Mouse (Mus musculus): ENCODE results near the gene Fyb.

The Fyb gene

DNA sequence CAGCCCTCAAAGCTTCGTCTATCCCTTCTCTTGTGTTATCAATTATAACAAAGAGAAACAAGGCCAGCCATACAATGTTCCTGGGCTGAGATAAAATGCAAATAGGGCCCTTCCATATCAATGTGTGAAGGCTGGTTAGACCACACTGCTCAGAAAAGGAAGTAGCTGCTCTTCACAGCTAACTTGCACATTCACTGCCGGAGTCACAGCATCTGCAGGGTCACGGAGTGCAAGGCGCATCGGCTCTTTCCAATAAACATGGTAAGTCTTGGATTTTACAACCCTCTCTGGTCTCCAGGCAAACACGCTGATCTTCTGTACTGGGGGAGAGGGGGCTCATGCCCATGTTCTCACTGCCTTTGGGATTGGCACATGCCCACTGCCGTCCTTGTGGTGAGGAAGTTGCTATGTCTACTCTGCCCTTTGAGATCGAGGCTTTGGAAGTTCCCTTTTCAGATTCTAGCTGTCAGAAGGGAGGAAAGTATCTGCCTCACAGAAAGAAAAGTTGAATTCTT, at the start of gene Fyb:
Fyb (plus strand) TSS at position 201 of the 515 bp plus-strand sequence.
- no peak for DNase-seq

DNA sequence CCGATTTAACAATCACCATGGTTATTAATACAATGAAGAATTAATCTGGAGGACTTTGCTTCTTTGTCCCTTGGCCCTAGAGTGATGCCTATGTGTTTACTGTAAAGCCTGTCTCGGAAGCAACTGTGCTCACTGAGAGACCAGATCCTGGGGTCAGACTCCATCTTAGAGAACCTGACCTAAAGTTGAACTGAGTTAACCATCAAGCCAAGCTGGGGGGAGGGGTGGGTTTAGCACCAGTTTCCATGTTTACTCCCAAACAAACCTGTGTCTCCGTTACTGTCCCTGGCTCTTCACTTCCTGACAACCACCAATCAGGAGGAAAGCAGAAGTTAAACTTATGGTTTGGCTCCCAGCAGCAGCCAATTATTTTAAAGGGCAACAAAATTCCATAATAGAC, 39.1 kb upstream of the Fyb start:
- DNase-seq = no peak

DNA sequence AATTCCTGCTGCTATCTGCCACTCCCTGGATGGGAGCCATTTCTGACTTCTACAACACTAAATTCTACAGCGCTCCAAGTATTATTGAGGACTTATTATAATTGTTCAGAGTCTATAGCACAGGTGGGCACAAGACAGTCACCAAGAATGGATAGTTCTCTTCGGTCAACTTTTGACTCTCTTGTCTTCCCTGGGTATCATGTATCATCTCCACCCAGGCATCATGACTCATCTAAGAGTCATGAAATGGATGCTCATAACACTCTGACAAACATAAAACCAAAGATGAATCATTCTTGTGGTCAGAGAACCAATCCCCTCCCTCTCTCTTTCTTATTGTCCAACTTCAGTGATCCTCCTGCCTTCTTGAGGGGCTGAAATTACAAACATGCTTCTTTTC, 30.3 kb upstream of the Fyb start:
- no peak for DNase-seq

DNA sequence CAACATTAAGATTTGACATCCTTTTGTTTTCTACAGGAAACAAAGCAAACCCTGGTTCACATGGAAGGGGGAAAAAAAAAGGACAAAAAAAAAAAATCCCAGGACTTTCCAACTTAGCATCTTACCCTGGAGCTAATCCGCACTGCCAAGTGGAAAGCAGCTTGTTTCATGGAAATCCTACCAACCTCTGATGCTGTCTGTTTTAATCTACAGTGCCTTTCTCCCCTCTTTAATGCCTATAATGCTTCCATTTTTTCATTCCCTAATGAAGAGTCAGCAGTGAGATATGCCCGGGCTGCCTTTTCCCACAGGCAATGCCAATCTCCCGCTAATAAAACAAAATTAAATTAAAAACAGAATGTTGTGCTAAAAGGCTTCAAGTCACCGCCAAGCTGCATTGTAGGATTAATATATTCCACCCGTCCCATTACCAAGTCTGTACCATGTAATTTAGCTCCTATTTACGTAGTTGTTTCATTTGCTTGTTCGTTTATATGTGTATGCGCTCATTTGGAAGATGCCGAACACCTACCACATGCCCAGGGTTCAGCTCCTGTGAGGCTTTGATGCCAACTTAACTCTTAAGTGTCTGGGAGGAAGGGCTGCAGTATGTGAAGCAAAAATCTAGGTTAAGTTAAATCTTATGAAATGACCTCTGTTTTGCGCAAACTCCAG, 24.1 kb upstream of the Fyb start:
- DNase-seq = no peak

DNA sequence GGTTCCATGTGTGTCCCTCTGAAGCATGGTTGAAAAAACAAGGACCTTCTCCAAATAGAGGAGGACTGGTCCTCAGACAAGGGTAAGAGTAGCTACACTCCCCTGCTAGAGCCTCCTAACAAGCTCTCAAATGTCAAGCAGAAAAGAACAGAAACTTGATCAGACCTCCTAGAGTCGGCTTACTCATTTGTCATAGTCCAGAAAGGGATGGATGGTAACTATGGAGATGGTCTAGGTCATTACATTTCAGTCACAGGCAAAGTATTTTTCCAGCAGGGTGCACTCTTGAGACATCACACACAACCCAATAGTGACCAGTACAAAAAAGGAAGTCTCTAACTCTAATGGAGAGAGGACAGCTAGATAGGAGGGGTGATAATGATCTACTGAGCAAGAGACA, 21.9 kb upstream of the Fyb start:
- DNase-seq = no peak

DNA sequence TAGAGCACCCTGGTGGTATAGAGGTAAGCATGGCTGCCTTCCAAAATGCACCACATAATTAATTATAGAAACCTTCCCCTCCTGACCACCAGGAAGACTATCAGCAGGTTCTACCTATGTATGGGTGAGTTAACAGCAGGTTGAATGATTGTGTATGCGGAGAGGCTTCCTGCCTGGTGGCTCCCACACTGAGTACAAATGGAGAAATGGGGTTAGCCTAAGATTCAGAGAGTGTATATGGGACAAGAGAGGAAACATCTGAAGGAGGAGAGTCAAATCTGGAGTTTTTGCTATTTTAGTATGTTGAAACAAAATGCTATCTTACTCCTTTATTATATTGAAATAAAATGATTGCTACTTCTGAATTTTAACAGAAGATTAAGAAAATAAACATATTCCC, 5.1 kb upstream of the Fyb start:
- DNase-seq = no peak

DNA sequence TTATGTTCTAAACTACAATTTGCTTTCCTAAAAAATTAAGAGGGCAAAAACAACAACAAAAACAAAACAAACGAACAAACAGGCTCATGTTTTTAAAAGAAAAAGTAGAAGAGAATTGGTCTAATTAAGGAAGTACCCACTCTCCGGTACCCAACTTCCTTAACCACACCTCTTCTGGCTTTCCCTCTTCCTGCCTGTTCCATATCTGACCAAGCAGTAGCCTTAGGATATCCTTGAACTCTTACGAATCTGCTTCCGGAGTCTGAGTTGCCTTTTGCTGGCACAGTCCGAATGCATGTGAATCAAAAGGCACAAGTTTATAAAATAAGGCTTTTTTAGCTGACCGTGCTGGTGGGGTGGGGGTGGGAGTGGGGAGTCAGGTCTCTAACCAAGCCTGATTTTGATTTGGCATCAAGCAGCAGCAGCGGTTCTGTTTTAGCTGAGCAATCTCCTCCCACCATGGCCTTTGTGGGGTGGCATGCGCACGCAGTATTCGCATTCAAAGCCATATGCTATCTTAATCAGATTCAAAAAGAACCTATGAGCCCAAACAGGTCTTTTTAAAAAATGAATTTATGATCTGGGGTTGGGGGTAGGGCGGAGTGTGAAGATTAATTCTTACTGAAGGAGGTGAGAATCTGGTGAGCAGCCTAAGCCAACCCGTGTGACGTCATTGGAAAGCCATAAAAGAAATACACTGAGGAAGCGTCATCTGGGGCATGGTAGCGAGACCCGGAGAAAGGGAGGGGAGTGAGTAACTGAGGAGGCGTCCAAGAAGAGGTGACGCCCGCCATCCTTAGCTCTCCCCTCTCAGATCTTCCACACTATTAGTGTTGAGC, 3.0 kb upstream of the Fyb start:
- no peak for DNase-seq

DNA sequence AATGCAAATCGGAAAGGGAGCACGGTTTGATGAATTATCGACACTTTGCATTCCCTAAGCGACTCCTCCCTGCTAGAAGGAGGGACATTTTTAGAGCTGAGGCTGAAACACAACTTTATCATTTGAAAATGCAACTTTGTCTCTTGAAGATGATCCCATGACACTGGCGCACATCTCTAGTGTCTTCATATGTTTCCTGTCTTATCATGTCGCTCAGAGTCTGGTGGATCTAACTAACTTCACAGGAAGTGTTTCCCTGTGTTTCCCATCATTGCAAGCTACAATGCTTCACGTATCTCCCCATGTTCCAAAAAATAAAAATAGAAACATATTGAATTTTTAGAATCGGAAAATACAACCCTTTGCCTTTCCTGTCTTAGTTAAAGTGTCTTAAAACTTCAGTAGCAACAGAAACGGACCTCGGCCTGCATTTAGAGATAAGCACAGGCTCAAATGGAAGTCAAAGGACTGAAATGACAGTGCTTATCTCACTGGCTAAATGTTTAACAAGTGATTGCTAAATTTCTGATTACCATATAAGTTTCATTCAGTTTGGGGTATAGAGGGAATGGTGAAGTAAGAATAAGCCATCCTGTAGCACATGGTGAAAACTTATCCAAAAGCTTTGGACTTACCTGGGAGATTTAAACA, 2.0 kb upstream of the Fyb start:
- no peak for DNase-seq

DNA sequence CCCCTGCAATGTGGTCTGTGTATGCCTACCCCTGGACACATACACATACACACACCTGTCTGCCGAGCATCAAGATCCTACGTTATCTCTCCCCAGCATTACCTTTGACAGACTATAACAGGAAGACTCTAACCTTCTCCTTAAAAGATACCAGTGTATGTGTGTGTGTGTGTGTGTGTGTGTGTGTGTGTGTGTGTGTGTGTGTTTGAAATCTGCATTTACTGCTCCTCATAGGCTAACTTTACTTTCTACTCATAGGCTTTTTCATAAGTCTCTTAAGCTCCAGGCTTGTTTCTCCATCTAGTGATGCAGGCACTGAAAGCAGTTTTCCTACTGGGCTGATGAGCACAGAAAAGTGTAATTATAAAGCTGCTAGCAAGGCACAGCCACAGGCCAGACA, 2.1 kb downstream of the Fyb start:
- no peak for DNase-seq

DNA sequence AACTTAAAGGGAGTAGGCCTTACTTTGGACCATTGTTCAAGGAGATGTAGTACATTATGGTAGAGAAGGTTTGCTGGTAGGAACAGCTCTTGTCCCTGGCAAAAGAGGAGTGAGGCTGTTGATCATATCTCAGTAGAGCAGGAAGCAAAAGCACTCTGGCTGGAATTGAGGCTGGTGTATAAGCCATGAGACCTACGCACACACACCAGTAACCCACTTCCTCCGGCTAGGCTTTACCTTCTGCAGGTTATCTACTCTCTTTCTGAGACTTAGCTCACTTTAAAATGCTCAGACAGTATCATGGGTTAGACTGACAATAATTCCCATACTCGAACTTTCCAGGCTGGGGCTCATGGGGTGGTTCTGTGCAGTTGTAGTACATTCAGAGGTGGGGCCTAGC, 2.7 kb downstream of the Fyb start:
- DNase-seq = no peak

DNA sequence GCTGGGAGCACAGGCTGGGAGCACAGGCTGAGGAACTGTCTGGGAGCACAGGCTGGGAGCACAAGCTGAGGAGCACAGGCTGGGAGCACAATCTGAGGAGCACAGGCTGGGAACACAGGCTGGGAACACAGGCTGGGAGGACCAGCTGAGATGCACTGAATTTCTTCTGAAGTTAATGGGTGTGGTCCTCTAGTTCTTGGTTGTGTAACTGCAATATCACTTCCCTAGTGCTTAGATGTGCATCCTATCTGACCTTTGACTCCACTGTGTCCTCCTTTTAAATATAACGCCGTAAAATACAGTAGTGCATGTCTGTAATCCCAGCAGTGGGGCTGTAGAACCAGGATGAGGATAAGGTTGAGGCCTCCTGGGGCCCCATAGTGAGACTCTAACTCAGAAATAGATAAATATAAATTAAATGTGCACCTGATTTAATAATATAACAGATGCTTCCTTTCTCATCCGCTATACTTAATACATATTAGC, 11.2 kb downstream of the Fyb start:
- no peak for DNase-seq

DNA sequence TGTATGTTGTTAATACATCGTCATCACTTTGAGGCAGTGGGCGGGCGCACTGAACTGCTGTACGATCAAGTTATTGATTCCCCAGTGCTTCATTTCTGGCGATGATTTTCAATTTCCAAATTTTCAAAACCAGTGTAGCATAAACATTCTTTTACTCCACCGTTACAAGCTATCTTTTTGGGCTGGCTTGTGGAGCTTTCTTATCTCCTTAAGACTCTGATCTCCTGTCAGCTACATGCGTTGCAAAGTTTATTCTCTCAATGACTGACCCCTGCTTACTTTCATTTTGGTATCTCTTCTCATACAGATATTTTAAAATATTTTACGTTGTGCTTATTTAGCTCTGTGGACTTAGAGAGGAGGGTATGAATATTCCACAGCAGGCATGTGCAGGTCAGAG, 11.9 kb downstream of the Fyb start:
- no peak for DNase-seq

DNA sequence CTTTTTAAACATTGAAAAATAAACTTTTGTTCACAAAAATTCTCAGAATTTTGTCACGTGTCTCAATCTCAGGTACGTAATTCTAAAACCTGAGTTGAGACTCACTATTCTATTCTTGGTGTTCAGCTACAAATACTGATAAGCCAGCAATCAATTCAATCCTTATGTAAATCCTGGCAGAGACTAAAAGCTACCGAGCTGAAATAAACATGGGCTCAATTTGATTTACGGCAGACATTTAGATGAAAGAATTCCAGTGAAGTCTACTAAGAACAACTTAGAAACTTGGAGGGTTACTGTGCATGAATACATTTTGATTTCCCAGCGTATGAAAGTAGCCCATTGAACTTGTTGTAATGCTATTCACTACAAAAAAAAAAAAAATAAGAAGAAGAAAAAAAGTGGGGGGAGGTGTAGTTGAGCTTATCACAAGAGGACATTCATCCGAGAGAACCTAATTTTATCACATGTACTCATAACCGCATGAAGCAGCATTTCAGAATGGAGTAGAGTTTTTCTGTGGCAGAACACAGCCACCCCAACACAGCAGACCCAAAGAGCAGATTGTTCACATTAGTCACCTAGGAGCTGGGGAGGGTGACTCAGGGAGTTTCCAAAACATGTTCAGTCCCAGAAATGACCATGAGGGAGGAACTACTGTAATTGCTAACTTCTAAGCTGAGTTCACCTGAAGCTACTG, 17.1 kb downstream of the Fyb start:
- DNase-seq = no peak

DNA sequence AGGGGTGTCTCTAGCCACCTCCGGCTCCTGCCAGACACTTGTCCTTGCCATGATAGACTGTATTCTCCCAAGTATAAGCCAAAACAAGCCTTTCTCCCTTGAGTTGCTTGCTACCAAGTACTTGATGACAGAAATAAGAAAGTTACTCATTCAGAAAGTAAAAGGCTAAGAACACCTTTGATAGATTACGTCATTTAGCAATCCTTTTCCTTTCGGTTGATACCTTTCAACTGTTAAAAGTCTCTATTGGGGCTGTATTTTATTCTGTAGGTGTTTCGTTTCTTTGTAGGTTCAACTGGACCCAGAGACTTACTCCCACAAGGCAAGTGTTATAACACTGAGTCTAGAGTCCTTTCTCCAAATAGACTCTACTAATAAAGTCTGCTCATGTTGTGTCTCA, 26.3 kb downstream of the Fyb start:
- no peak for DNase-seq

DNA sequence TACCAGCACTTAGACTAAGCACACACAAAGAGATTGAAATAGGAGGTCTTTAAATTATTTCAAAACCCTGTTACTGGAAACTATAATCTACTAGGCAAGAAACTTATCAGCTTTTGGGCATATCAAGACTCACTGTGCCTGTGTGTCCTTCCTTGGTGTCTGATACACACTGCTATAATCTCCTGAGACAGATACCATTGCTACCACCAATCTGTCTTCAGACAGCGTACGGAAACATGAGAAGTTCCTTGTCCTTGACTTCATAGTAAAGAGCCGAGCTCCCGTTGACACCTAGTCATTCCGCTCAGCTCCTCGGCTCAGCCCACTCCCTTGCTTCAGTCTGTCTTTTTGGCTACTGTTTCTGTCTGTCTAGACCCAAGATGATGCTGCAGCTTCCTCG, 29.2 kb downstream of the Fyb start:
- DNase-seq = no peak

DNA sequence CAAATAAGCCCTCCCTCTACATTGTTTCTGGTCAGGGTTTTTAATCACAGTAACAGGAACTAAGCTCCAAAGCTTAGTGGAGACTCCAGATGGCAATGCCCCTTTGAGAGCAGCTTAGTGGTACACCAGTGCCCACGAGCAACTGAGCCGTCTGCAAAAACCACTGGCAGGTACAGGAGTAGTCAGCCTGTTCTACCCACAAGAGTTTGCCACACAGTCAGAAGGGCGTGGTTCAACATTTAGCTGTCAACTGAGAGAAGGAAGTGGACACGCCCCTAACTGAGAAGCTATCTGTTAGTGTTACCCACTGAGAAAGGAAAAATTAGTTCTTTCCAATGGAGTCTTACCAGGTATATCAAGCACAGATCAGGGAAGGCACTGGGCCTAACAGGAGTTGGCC, 32.1 kb downstream of the Fyb start:
- no peak for DNase-seq

DNA sequence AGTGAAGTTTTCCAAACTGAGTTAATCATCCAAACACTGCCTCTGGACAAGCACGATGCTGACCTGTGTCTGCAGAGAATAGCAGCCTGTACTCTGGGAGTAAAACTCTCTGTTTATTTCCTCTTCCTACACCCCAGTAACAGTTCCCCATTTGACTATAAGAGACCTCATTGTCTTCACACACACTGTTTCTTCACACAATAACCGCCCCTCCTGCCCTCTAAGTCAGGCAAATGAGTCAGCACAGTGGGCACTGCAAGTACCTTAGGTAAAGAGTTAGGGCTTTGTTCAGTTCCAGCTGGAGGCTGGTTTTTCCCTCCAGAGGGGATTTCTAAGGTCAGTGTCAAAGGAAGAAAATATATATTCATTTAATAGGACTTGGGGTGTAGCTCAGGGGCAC, 32.9 kb downstream of the Fyb start:
- DNase-seq = no peak

DNA sequence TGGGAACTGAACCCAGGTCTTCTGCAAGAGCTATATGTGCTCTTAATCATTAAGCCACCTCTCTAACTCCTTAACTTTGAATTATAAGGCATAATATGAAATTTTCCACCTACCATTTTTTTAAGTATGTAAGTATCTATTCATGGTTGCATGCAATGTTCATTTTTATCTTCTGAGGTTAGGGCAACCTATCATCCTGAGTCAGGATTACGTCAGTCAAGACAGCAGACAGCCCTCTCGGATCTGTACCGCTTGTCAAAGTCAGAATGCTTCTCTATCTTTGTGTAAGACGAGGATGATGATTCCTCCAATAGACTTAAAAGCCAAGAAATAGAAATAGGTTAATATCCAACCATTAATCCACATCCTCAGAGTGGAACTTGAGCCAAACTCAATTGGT, 33.6 kb downstream of the Fyb start:
- DNase-seq = no peak

DNA sequence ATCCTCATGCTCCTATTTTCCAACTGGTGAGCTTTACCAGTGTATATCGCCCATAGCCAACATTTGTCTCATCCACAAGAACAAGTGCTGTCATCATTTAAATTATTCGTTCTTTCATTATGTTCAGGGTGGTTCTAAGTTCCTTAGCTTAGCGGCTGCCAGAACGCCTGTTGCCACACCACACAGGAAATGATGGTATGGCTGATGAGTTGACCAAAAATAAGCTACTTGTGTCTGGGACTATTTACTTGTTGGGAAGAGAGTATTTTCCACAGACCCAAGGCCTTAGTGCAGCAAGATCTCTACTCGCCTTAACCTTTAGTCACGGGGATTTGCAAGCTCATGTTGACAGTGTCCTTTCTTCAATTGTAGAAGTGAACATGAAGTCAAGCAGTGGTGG, 34.3 kb downstream of the Fyb start:
- DNase-seq = no peak

DNA sequence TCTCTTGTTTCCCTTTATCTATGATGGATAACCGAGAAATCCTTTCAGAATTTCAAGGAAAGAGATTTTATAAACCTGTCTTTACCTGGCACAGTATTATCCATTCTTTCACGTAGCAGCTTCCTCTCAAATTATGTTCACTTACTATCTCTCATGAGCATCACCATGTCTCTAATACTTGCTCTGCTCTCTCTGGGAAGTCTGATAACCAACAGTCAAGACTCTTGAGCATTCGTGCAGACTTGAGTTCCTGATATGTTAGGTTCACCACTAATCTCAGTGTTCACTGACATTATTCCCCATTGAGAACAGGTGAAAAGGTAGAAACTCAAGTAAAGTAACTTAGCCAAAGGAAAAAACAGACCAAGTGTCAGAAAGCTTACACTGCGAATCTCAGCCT, 34.9 kb downstream of the Fyb start:
- no peak for DNase-seq

DNA sequence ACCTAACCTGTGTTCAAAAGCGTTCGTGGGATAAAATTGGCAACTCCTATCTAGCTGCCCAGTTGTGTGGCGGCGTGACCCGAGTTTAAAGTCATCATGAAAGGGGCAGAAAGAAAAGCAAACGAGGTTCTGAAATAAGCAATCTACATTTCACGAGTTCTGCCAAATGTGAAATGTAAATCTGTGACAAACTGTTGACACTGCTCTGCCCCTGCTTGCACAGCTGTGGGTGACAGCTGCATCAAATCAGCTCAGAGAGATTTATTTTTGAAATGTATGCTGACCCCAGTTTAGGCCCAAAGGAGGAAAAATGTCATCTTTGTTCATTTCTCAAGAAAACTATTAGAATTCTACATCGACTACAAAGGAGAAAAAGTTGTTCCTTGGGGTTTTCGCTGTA, 36.5 kb downstream of the Fyb start:
- DNase-seq = no peak

DNA sequence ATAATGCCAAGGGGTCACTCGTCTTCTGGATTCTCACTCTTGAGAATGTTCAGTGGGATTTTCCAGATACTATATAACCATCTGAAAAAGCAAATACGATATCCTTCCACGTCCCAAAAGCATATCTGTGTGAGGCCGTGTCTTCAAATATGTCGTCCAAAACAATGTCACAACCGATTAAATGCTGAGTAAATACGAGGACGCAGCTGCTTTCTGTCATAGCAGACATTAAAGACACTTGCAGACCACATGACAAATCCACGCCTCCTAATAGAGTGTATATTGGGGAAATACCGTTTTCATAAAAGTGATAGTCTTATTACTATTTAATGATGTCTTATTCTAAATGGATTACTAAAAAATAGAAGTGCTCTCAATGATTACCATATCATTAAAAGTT, 38.0 kb downstream of the Fyb start:
- DNase-seq = no peak

DNA sequence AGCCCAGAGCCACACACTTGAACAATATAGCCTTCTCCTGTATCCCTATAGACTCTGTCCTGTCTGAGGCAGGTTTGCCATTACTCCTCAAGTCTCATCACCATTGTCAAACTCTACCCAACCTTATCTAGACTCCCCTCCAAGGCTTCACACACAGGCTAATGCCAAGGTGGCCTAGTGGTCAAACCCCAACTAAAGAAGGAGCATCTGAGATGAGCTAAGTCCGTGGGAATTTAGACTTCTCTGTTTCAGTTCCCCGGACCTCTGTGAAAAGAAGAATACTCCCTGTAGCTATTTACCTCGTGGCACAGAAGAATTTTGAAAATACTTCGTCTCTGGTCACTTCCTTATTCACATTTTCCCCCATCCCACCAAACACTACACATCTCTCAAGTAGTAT, 39.5 kb downstream of the Fyb start:
- DNase-seq = no peak
